Mouse (Mus musculus) neural tube, embryonic 11.5 days (tissue): ENCODE data around the gene Polr3h. TPM values are rescaled to one million over a fixed set of nuclear protein-coding genes. Genes with fewer than 3 reads are reported as not detected.

ENCODE experiments used
- ATAC-seq: fragments of 200-750 bp; cut with Nextera tagmentation; 2 replicates; pipeline ENCODE4 v1.8.0; 2017; ENCODE audit warnings: moderate number of reproducible peaks, mild to moderate bottlenecking, moderate TSS enrichment, moderate library complexity; ENCODE audit not compliant: insufficient read depth, low FRiP score, low TSS enrichment
- DNase-seq: peaks from one replicate; pipeline ENCODE4 v3.0.0-alpha.2; 2015; ENCODE audit warnings: low spot score
- H3K27ac ChIP-seq: fragments of 300-500 bp; sonication (generic); 2 replicates; pipeline ENCODE4 v1.5.1; 2014; ENCODE audit warnings: low read depth, mild to moderate bottlenecking, low read length
- H3K27me3 ChIP-seq: fragments of 300-500 bp; sonication (generic); 2 replicates; pipeline ENCODE4 v1.6.1; 2014; ENCODE audit warnings: mild to moderate bottlenecking, low read length, mixed read lengths; ENCODE audit not compliant: control insufficient read depth, insufficient read depth
- H3K36me3 ChIP-seq: fragments of 300-500 bp; sonication (generic); 2 replicates; pipeline ENCODE4 v1.6.1; 2014; ENCODE audit warnings: mild to moderate bottlenecking, low read length, moderate library complexity, mixed read lengths; ENCODE audit not compliant: control insufficient read depth, insufficient read depth
- H3K4me1 ChIP-seq: fragments of 300-500 bp; sonication (generic); 2 replicates; pipeline ENCODE4 v1.6.1; 2014; ENCODE audit warnings: low read length, mixed read lengths; ENCODE audit not compliant: control insufficient read depth, insufficient read depth
- H3K4me2 ChIP-seq: fragments of 300-500 bp; sonication (generic); 2 replicates; pipeline ENCODE4 v1.6.1; 2014; ENCODE audit warnings: low read depth, mild to moderate bottlenecking, moderate library complexity
- H3K4me3 ChIP-seq: fragments of 300-500 bp; sonication (generic); 2 replicates; pipeline ENCODE4 v1.5.1; 2014; ENCODE audit warnings: low read depth, low read length
- H3K9ac ChIP-seq: fragments of 300-500 bp; sonication (generic); 2 replicates; pipeline ENCODE4 v1.6.1; 2014; ENCODE audit warnings: mild to moderate bottlenecking, low read length
- H3K9me3 ChIP-seq: fragments of 300-500 bp; sonication (generic); 2 replicates; pipeline ENCODE4 v1.6.1; 2016; ENCODE audit warnings: low read length; ENCODE audit not compliant: control insufficient read depth
- WGBS: fragments of 180-500 bp; shearing (Covaris S2); extraction: QIAGEN DNeasy Blood & Tissue Kit; methylation state at CpG from one replicate; pipeline ENCODE4 v1.1.7; 2014; 5-methylcytosine and 5-hydroxymethylcytosine counted together
- polyA plus RNA-seq: library from polyadenylated mRNA; unstranded; fragments of >200 nt; fragmentation: Nextera tagmentation; extraction: Ambion mirVana; gene quantifications from 2 replicates; pipeline ENCODE4 v1.2.1, GENCODE M21; 2014

Polr3h gene
- polyA plus RNA-seq, 1 experiment from 2014 or later: 83.0 TPM

DNA sequence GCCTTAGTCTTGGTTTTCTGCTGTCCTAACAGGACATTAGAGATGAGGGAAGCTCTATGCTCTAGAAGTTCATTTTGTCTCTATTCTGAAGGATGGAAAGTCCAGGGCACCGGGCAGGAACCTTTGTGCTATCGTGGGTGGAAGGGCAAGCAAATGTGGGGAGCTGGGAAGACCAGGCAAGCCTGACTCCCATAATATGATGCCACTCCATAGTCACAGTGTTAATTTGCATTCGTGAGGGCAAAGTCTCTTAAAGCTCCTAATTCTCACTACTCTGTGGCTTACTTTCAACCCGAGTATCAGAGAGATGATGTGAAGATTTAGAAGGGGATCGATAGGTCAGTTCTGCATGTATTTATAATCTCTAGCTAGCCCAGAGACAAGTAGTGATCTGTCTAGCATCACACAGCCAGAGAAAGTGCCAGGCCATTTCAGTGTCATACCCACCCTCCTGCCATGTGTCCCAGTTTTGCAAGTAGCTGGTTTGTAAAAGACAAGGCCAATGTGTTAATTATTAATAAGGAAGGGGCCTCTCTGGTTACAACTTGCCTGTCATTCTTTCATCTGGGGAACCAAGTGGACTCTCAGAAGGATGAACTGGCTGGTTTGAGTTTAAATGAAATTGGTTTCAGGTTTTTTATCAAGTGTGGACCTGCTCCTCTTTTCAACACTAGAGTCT lies 28.3 kb downstream of the Polr3h start:
- peaks cover 2% of the 10 kb centered on the region; the same call in 1 of the 2 replicates for H3K36me3 ChIP-seq
- no peaks in the 10 kb centered on the region for H3K27me3 ChIP-seq
- no peak for DNase-seq
- no peaks in the 10 kb centered on the region for H3K4me1 ChIP-seq
- 92% methylated on average over 5 of the region's 5 CpGs for WGBS
- H3K9me3 ChIP-seq: no peaks in the 10 kb centered on the region
- H3K9ac ChIP-seq: no peak overlapping the region
- H3K27ac ChIP-seq: no peak overlapping the region
- no peak overlapping the region for H3K4me2 ChIP-seq
- H3K4me3 ChIP-seq: no peak overlapping the region
- ATAC-seq: no peak

DNA sequence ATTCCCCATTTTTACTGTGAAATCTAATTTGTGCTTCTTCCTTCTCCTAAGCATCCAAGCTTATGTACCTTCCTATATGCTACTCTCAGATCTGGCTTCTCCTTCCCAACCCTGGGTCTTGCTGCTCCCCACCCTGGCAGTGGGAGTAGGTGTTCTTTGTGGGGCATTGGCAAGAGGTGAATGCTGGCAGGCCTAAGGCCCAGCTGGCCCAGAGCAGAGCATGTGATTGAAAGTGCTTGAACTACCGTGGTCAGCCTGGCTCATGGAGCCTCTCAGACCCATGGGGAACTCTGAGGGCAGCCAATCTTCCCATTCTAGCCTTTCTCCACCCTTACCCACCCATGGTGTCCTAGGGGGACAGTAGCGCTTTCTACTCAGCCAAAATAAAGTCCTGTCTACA lies 29.6 kb downstream of the Polr3h start:
- DNase-seq (no peak), ATAC-seq (no peak)
- no peak overlapping the region for H3K4me3 ChIP-seq
- 95% methylated on average over 2 of the region's 2 CpGs for WGBS
- H3K36me3 ChIP-seq: peaks cover 2% of the 10 kb centered on the region
- H3K9me3 ChIP-seq: no peaks in the 10 kb centered on the region
- no peak overlapping the region for H3K4me2 ChIP-seq
- H3K27ac ChIP-seq: no peak overlapping the region
- no peaks in the 10 kb centered on the region for H3K4me1 ChIP-seq
- H3K27me3 ChIP-seq: no peaks in the 10 kb centered on the region
- no peak overlapping the region for H3K9ac ChIP-seq

DNA sequence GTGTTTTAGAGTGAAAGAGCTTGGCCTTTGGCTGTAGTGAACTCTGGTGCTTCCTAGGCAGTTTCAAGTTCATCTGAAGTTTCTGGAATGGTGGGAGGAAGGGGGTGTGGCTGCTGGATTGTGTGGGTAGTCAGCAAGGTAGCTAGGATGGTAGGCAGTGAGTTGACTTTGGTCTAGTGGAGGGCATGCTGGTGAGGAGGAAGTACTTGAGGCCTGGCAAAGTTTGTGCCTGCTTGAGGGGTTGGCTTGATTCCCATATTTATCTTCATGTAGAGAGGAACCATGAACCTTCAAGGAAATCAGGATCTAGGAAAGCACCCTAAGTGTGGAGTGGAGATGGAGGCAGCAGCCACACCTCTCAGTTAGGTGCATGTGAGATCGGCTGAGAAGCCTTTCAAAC lies 32.0 kb downstream of the Polr3h start:
- Histone ChIP-seq H3K36me3 (peaks cover 5% of the 10 kb centered on the region), H3K4me1 (no peaks in the 10 kb centered on the region), H3K9me3 (no peaks in the 10 kb centered on the region), H3K9ac (no peak overlapping the region), H3K4me3 (no peak overlapping the region), H3K27ac (no peak overlapping the region), H3K4me2 (no peak overlapping the region), H3K27me3 (no peaks in the 10 kb centered on the region)
- DNase-seq: no peak
- WGBS: 90% methylated on average over 1 of the region's 1 CpGs
- ATAC-seq: no peak

DNA sequence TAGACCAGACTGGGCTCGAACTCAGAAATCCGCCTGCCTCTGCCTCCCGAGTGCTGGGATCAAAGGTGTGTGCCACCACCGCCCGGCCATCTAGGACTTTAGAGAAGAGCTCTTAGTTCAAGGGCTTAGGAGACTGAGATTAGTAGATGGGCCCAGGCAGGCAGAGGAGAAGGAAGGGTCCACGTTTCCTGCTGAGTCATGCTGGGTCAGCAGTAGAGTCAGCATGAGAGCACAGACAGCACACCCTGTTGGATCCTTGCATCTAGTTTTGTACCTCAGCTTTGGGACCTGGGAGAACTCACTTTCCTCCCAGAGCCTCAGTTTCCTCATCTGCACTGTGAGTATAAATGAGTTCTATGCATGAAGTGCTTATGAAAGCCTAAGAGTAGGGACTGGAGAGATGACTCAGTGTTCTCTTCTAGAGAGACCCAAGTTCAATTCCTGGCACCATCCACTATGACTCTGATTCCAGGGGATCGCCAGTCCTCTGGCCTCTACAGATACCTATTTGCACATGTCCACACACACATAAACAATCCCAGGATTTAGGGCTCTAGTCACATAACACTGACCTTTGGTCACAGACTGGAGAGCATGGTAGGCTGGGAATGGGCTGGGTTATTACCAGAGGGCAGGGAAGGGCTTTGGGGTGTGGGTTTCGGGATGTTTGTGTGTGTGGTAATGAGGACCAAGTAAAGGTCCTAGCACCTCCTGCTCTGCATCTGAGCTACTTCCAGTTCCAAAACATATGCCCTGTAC lies 34.0 kb downstream of the Polr3h start:
- H3K9me3 ChIP-seq: no peaks in the 10 kb centered on the region
- no peak overlapping the region for H3K4me2 ChIP-seq
- ATAC-seq (no peak), DNase-seq (no peak)
- H3K36me3 ChIP-seq: peaks cover 5% of the 10 kb centered on the region
- 92% methylated on average over 8 of the region's 8 CpGs for WGBS
- no peak overlapping the region for H3K27ac ChIP-seq
- no peaks in the 10 kb centered on the region for H3K4me1 ChIP-seq
- H3K4me3 ChIP-seq: no peak overlapping the region
- H3K9ac ChIP-seq: no peak overlapping the region
- no peaks in the 10 kb centered on the region for H3K27me3 ChIP-seq

DNA sequence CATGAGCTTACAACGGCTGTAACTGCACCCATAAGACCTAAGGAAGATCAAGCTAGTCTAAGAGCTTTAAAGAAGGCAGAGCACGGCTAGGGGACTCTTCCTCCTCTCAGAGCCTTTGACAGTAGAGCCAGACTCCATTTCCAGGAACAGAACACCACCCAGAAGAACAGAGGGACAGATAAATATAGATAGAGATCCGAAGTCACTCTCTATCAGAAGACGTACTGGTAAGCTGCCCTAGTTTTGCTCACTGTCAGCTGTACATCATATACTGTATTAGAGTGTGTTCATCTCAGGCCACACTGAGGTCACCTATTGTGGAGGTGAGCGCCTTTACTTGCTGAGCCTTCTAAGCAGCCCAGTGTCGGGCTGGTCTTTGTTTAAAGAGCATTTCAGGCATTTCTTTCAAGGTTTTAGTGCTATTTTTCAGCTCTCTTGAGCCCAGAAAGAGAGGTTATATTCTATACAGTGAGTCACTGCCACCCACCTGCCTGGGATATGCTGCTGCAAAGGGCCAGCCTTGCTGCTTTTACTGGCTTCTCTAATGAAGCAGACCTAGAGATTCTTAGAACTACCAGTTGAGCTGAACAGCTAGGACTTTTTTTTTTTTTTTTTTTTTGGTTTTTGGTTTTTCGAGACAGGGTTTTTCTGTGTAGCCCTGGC lies 34.8 kb downstream of the Polr3h start:
- no peaks in the 10 kb centered on the region for H3K27me3 ChIP-seq
- H3K27ac ChIP-seq: no peak overlapping the region
- peaks cover 5% of the 10 kb centered on the region for H3K36me3 ChIP-seq
- ATAC-seq (no peak), DNase-seq (no peak)
- no peak overlapping the region for H3K9ac ChIP-seq
- no peak overlapping the region for H3K4me2 ChIP-seq
- no peaks in the 10 kb centered on the region for H3K9me3 ChIP-seq
- no peaks in the 10 kb centered on the region for H3K4me1 ChIP-seq
- no peak overlapping the region for H3K4me3 ChIP-seq
- WGBS: 91% methylated on average over 7 of the region's 7 CpGs

DNA sequence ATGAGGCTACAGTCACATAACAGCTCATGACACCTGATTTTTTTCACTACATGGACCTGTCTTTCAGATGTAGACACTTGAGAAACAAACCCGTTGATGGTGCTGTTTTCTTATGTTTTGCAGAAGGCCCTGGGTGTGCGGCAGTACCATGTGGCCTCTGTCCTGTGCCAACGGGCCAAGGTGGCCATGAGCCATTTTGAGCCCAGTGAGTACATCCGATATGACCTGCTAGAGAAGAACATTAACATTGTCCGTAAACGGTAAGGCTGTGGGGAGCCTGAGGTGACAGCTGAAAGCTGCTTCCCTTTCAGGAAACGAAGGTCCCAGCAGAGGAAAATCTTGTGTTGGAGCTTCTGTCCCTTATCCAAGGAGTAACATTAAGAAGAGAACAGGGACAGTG lies 36.9 kb downstream of the Polr3h start:
- H3K4me2 ChIP-seq: no peak overlapping the region

DNA sequence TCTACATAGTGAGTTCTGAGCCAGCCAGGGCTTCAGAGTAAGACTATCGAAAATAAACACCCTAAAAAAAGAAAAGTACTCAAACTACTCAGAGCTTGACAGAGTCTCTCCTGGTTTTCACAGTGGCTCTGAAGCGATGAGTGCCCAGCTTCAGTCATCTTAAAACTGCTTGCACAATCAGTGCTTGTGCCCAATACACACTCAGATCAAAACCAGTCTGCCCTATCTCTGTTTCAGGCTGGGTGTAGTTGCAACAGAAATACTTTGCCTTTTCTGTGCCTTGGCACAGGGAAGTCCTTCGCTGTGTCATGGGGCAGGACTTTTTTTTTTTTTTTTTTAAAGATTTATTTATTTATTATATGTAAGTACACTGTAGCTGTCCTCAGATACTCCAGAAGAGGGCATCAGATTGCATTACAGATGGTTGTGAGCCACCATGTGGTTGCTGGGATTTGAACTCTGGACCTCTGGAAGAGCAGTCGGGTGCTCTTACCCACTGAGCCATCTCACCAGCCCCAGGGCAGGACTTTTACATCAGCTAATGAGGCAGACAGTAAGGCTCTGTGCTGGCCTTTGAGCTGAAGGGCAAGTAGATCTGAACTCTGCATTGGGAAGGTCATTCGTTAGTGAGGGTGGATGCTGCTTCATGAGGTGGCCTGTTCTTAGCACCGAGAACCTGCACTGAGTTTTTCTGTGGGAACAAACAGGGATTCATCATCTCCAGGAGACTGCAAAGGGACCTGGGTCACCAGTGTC lies 39.1 kb downstream of the Polr3h start:
- H3K27me3 ChIP-seq: no peaks in the 10 kb centered on the region
- H3K4me2 ChIP-seq: no peak overlapping the region
- no peaks in the 10 kb centered on the region for H3K9me3 ChIP-seq
- no peak overlapping the region for H3K4me3 ChIP-seq
- WGBS: 96% methylated on average over 6 of the region's 6 CpGs
- no peak overlapping the region for H3K9ac ChIP-seq
- H3K27ac ChIP-seq: no peak overlapping the region
- H3K4me1 ChIP-seq: no peaks in the 10 kb centered on the region
- peaks cover 2% of the 10 kb centered on the region for H3K36me3 ChIP-seq
- no peak for DNase-seq
- ATAC-seq: no peak

More for the DNA sequence above, 36.9 kb downstream of the Polr3h start:
- DNase-seq (no peak), ATAC-seq (no peak)
- no peak overlapping the region for H3K9ac ChIP-seq
- H3K27me3 ChIP-seq: no peaks in the 10 kb centered on the region
- peaks cover 2% of the 10 kb centered on the region for H3K36me3 ChIP-seq
- no peaks in the 10 kb centered on the region for H3K9me3 ChIP-seq
- H3K4me1 ChIP-seq: no peaks in the 10 kb centered on the region
- H3K27ac ChIP-seq: no peak overlapping the region
- no peak overlapping the region for H3K4me3 ChIP-seq
- WGBS: 93% methylated on average over 7 of the region's 7 CpGs

DNA sequence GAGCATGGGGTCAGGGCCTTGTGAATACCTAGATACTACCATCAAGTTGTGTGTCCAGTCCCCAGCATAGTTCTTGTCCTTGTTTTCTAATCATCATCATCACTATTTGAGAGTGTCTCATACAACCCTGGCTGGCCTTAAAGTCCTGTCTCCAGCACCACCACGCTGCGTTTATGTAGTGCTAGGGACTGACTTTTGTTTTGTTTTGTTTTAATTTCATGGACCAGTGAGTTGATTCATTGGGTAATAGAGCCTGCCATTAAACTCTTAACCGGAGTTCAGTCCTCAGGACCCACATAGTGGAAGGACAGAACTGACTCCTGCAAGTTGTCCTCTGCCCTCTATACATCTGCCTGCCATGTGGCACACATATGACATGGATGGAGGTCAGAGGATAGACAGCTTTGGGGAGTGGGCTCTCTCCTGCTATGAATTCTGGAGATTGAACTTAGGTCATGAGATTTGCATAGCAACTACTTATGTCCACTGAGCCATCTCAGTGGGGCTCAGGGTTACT lies 40.6 kb downstream of the Polr3h start:
- no peak for ATAC-seq

More for the DNA sequence above, 40.6 kb downstream of the Polr3h start:
- Histone ChIP-seq H3K27ac (no peak overlapping the region), H3K4me2 (no peak overlapping the region), H3K4me1 (no peaks in the 10 kb centered on the region; the same call in 1 of the 2 replicates), H3K9ac (no peak overlapping the region), H3K4me3 (no peak overlapping the region), H3K27me3 (no peaks in the 10 kb centered on the region), H3K36me3 (peaks cover 2% of the 10 kb centered on the region), H3K9me3 (no peaks in the 10 kb centered on the region)
- WGBS: 76% methylated on average over 3 of the region's 3 CpGs
- no peak for DNase-seq
